Mouse (Mus musculus) liver, embryonic 11.5 days (tissue): ENCODE measurements around the gene Pear1. TPM values are rescaled to one million over a fixed set of nuclear protein-coding genes. Genes with fewer than 3 reads are reported as not detected.

Experiments used
- ATAC-seq: fragments of 200-750 bp; cut with Nextera tagmentation; replicated peaks from 2 replicates; pipeline ENCODE4 v1.8.0; 2017; ENCODE audit warnings: moderate number of reproducible peaks, mild to moderate bottlenecking, moderate TSS enrichment, moderate library complexity; ENCODE audit not compliant: low FRiP score
- DNase-seq: peaks from one replicate; pipeline ENCODE4 v3.0.0-alpha.2; 2017; ENCODE audit warnings: low spot score
- H3K27ac ChIP-seq: fragments of 300-500 bp; sonication (generic); 2 replicates; pipeline ENCODE4 v1.5.1; 2014; ENCODE audit warnings: mild to moderate bottlenecking, low read depth, low read length, control low read depth
- H3K27me3 ChIP-seq: fragments of 300-500 bp; sonication (generic); replicated peaks from 2 replicates; pipeline ENCODE4 v1.6.1; 2014; ENCODE audit warnings: low read length, mixed read lengths; ENCODE audit not compliant: control insufficient read depth, insufficient read depth
- H3K36me3 ChIP-seq: fragments of 300-500 bp; sonication (generic); 2 replicates; pipeline ENCODE4 v1.6.1; 2014; ENCODE audit warnings: mild to moderate bottlenecking, low read length, moderate library complexity, mixed read lengths; ENCODE audit not compliant: control insufficient read depth, insufficient read depth
- H3K4me1 ChIP-seq: fragments of 300-500 bp; sonication (generic); replicated peaks from 2 replicates; pipeline ENCODE4 v1.6.1; 2014; ENCODE audit warnings: low read length, mixed read lengths; ENCODE audit not compliant: control insufficient read depth, insufficient read depth
- H3K4me2 ChIP-seq: fragments of 300-500 bp; sonication (generic); 2 replicates; pipeline ENCODE4 v1.6.1; 2014; ENCODE audit warnings: mild to moderate bottlenecking, control low read depth, moderate library complexity
- H3K4me3 ChIP-seq: fragments of 300-500 bp; sonication (generic); 2 replicates; pipeline ENCODE4 v1.5.1; 2014; ENCODE audit warnings: low read depth, low read length, control low read depth
- H3K9ac ChIP-seq: fragments of 300-500 bp; sonication (generic); 2 replicates; pipeline ENCODE4 v1.6.1; 2014; ENCODE audit warnings: low read depth, low read length, control low read depth
- H3K9me3 ChIP-seq: fragments of 300-500 bp; sonication (generic); 2 replicates; pipeline ENCODE4 v1.6.1; 2016; ENCODE audit warnings: low read length, inconsistent platforms, mixed read lengths; ENCODE audit not compliant: control insufficient read depth
- WGBS: fragments of 180-500 bp; shearing (Covaris S2); extraction: QIAGEN DNeasy Blood & Tissue Kit; methylation state at CpG from one replicate; pipeline ENCODE4 v1.1.7; 2014; 5-methylcytosine and 5-hydroxymethylcytosine counted together
- polyA plus RNA-seq: library from polyadenylated mRNA; unstranded; fragments of >200 nt; fragmentation: Nextera tagmentation; extraction: Ambion mirVana; gene quantifications from 2 replicates; pipeline ENCODE4 v1.2.1, GENCODE M21; 2014

The Pear1 gene
- polyA plus RNA-seq, 1 experiment from 2014 or later: 18.4 TPM

GRCm38 (mm10) chr3:87724556-87724955, 99.5 kb downstream of the Pear1 start:
- Histone ChIP-seq H3K36me3 (peaks cover 9% of the 10 kb centered on the region), H3K27me3 (no peaks in the 10 kb centered on the region), H3K4me2 (no peak overlapping the region), H3K4me3 (no peak overlapping the region), H3K9me3 (no peaks in the 10 kb centered on the region), H3K27ac (no peak overlapping the region), H3K9ac (no peak overlapping the region), H3K4me1 (no peaks in the 10 kb centered on the region)
- DNase-seq (no peak), ATAC-seq (no peak)
- 67% methylated on average over 6 of the region's 6 CpGs for WGBS

GRCm38 (mm10) chr3:87718525-87718924, 105.6 kb downstream of the Pear1 start:
- Histone ChIP-seq H3K36me3 (peaks cover 8% of the 10 kb centered on the region), H3K4me1 (no peaks in the 10 kb centered on the region), H3K27ac (no peak overlapping the region), H3K9me3 (no peaks in the 10 kb centered on the region), H3K4me2 (no peak overlapping the region), H3K4me3 (no peak overlapping the region), H3K9ac (no peak overlapping the region), H3K27me3 (no peaks in the 10 kb centered on the region)
- 68% methylated on average over 2 of the region's 2 CpGs for WGBS
- no peak for ATAC-seq
- DNase-seq: no peak

Other genes with a start within 250 kb of the Pear1 start
- 6.3 and 7.6 TPM in 2 replicates for gene Arhgef11, start 206.7 kb downstream of the Pear1 start, polyA plus RNA-seq
- gene Lrrc71, start 75.7 kb downstream of the Pear1 start, polyA plus RNA-seq: 0.23 TPM in 1 of 2 replicates, not detected in the other
- 0.62 and 1.1 TPM in 2 replicates for gene Ntrk1, start 29.1 kb downstream of the Pear1 start, polyA plus RNA-seq
- gene Insrr, start 27.4 kb downstream of the Pear1 start, polyA plus RNA-seq: 0.05 and 0.06 TPM in 2 replicates
- 0.13 and 0.15 TPM in 2 replicates for gene Sh2d2a, start 22.4 kb upstream of the Pear1 start, polyA plus RNA-seq
- 15.4 and 15.6 TPM in 2 replicates for gene Prcc, start 61.3 kb upstream of the Pear1 start, polyA plus RNA-seq
- gene Hdgf, start 82.0 kb upstream of the Pear1 start, polyA plus RNA-seq: 520 and 526 TPM in 2 replicates
- 95.7 and 97.5 TPM in 2 replicates for gene Mrpl24, start 95.2 kb upstream of the Pear1 start, polyA plus RNA-seq
- 66.9 and 68.1 TPM in 2 replicates for gene Isg20l2, start 106.0 kb upstream of the Pear1 start, polyA plus RNA-seq
- 17.5 and 18.8 TPM in 2 replicates for gene Rrnad1, start 106.4 kb upstream of the Pear1 start, polyA plus RNA-seq
- 24.9 and 29.9 TPM in 2 replicates for gene Crabp2, start 124.4 kb upstream of the Pear1 start, polyA plus RNA-seq
- 4.9 and 5.8 TPM in 2 replicates for gene Nes, start 146.8 kb upstream of the Pear1 start, polyA plus RNA-seq
- gene Bcan, start 175.9 kb upstream of the Pear1 start, polyA plus RNA-seq: 0.08 TPM in 1 of 2 replicates, not detected in the other
- gene Hapln2, start 203.3 kb upstream of the Pear1 start, polyA plus RNA-seq: not detected in 2 replicates
- gene Gpatch4, start 218.8 kb upstream of the Pear1 start, polyA plus RNA-seq: 60.6 and 60.7 TPM in 2 replicates
- 98.7 and 106 TPM in 2 replicates for gene Naxe, start 234.2 kb upstream of the Pear1 start, polyA plus RNA-seq